Mouse (Mus musculus): ENCODE results near the gene Rabif. TPM values are rescaled to one million over a fixed set of nuclear protein-coding genes. Genes with fewer than 3 reads are reported as not detected.
A peak's percentile ranks its signal among the peaks of the same experiment; 100 is the strongest.
"Not testable (repeated sequence)": the region's sequence is repeated elsewhere in the genome, so short reads cannot be mapped to it uniquely, and the experiment has no call there.

The Rabif gene
- 38.3 and 39.1 TPM in 2 replicates for polyA plus RNA-seq (2014; fragmentation: Nextera tagmentation; extraction: Ambion mirVana)

DNA sequence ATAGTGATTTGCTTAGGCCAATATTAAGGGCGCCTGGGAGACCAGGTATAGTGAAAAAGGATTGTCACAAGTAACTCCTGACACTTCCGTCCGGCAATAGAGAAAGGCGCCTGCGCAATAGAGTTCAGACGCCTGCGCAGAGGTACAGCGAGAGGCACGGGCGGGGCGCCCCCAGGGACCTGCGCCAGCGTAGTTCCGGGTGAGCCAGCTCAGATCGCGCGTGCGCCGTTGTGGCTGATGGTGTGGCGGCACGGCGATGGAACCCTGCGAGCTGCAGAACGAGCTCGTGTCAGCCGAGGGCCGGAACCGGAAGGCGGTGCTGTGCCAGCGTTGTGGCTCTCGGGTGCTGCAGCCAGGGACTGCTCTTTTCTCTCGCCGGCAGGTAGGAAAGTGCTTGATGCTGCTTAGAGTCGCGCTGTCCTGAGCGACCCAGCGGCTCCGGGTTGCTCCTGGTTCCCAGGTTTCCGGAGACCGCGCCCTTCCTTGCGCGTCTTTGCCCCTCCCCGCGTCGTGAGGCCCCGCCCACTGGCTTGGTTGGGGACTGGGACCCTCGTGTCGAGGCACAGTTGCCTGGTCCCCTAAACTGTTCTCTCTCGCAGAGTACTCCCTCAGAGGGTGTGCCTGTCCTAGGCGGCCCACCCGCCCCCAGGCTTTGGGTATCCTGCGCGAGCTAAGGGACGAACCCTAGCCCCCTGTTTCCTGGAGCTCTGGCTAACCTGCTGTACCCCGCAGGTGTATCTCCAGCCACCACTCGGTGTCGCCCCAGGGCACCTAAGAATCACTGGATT, at the start of gene Rabif:
Gene Rabif (plus strand): TSS at position 221 of the 788 bp plus-strand sequence.
- peak; percentile 96 for ATAC-seq (ENCODE audit: insufficient number of reproducible peaks, low FRiP score, low TSS enrichment, low read depth)
- H3K4me2 ChIP-seq (ENCODE audit: low read depth, severe bottlenecking) = peak within 1 kb of the TSS; percentile 55
- H3K4me1 ChIP-seq (ENCODE audit: control insufficient read depth, insufficient read depth, low read length) = peaks cover 7% of the 10 kb centered on the region; the same call in 1 of the 2 replicates
- peak within 1 kb of the TSS; percentile 85 for H3K27ac ChIP-seq (replicated peaks; ENCODE audit: low read depth, low read length)
- no peaks in the 10 kb centered on the region for H3K9me3 ChIP-seq (ENCODE audit: control insufficient read depth, low read length)
- H3K4me3 ChIP-seq (ENCODE audit: low read depth, low read length) = peak within 1 kb of the TSS; percentile 71
- DNase-seq (ENCODE audit: low spot score) = peak; percentile 97
- peak within 1 kb of the TSS; percentile 69 for H3K9ac ChIP-seq (ENCODE audit: low read length)
- peaks cover 2% of the 10 kb centered on the region; the same call in 1 of the 2 replicates for H3K36me3 ChIP-seq (ENCODE audit: control insufficient read depth, insufficient read depth, low read length)
- under 1% methylated on average over 58 of the region's 58 CpGs for WGBS
- H3K27me3 ChIP-seq (ENCODE audit: control insufficient read depth, insufficient read depth, low read length) = no peaks in the 10 kb centered on the region

DNA sequence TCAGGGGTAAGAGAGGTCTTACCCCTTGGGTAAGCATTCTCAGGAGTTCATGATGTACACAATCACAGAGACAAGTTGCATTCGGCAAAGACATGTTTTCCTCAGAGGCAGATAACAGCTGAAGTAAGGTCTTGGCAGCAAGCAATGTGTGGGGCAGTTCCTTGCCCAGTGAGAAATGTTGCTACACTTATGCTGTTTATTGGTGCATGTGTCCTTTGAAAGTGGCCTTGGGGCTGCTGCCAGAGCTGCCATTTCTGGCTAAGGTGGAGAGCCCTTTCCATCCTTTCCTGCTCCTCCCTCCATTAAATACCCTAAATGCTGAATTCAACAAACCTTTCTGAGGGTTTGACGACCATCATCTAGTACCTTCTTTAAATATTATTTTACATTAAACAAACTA, 49.0 kb upstream of the Rabif start:
- Histone ChIP-seq H3K36me3 (ENCODE audit: control insufficient read depth, insufficient read depth, low read length) (no peaks in the 10 kb centered on the region), H3K27ac (replicated peaks; ENCODE audit: low read depth, low read length) (no peak overlapping the region), H3K9me3 (ENCODE audit: control insufficient read depth, low read length) (no peaks in the 10 kb centered on the region), H3K4me2 (ENCODE audit: low read depth, severe bottlenecking) (no peak overlapping the region), H3K4me1 (ENCODE audit: control insufficient read depth, insufficient read depth, low read length) (no peaks in the 10 kb centered on the region), H3K27me3 (ENCODE audit: control insufficient read depth, insufficient read depth, low read length) (no peaks in the 10 kb centered on the region), H3K9ac (ENCODE audit: low read length) (no peak overlapping the region), H3K4me3 (ENCODE audit: low read depth, low read length) (no peak overlapping the region)
- WGBS = 90% methylated on average over 2 of the region's 2 CpGs
- DNase-seq (ENCODE audit: low spot score) (no peak), ATAC-seq (ENCODE audit: insufficient number of reproducible peaks, low FRiP score, low TSS enrichment, low read depth) (no peak)

- ATAC-seq (ENCODE audit: insufficient number of reproducible peaks, low FRiP score, low TSS enrichment, low read depth); H3K9ac ChIP-seq (ENCODE audit: low read length); H3K4me1 ChIP-seq (ENCODE audit: control insufficient read depth, insufficient read depth, low read length); H3K4me3 ChIP-seq (ENCODE audit: low read depth, low read length); H3K36me3 ChIP-seq (ENCODE audit: control insufficient read depth, insufficient read depth, low read length); H3K4me2 ChIP-seq (ENCODE audit: low read depth, severe bottlenecking); H3K9me3 ChIP-seq (ENCODE audit: control insufficient read depth, low read length); DNase-seq (ENCODE audit: low spot score); H3K27ac ChIP-seq (replicated peaks; ENCODE audit: low read depth, low read length); H3K27me3 ChIP-seq (ENCODE audit: control insufficient read depth, insufficient read depth, low read length): not testable (repeated sequence)
- 77% methylated on average over 3 of the region's 3 CpGs for WGBS
Observed at GRCm38 (mm10) chr1:134448537-134448936, 45.9 kb upstream of the Rabif start.

- no peaks in the 10 kb centered on the region for H3K9me3 ChIP-seq (ENCODE audit: control insufficient read depth, low read length)
- no peaks in the 10 kb centered on the region for H3K36me3 ChIP-seq (ENCODE audit: control insufficient read depth, insufficient read depth, low read length)
- H3K4me1 ChIP-seq (ENCODE audit: control insufficient read depth, insufficient read depth, low read length) = no peaks in the 10 kb centered on the region
- 86% methylated on average over 4 of the region's 4 CpGs for WGBS
- H3K27me3 ChIP-seq (ENCODE audit: control insufficient read depth, insufficient read depth, low read length) = no peaks in the 10 kb centered on the region
- DNase-seq (ENCODE audit: low spot score) (no peak), ATAC-seq (ENCODE audit: insufficient number of reproducible peaks, low FRiP score, low TSS enrichment, low read depth) (no peak)
- H3K27ac ChIP-seq (replicated peaks; ENCODE audit: low read depth, low read length) = no peak overlapping the region
- H3K9ac ChIP-seq (ENCODE audit: low read length) = no peak overlapping the region
- no peak overlapping the region for H3K4me2 ChIP-seq (ENCODE audit: low read depth, severe bottlenecking)
- no peak overlapping the region for H3K4me3 ChIP-seq (ENCODE audit: low read depth, low read length)
Observed at GRCm38 (mm10) chr1:134450201-134450600, 44.2 kb upstream of the Rabif start.

- WGBS = 62% methylated on average over 3 of the region's 3 CpGs
- no peak overlapping the region for H3K27ac ChIP-seq (replicated peaks; ENCODE audit: low read depth, low read length)
- H3K4me3 ChIP-seq (ENCODE audit: low read depth, low read length) = no peak overlapping the region
- no peaks in the 10 kb centered on the region for H3K4me1 ChIP-seq (ENCODE audit: control insufficient read depth, insufficient read depth, low read length)
- no peaks in the 10 kb centered on the region for H3K27me3 ChIP-seq (ENCODE audit: control insufficient read depth, insufficient read depth, low read length)
- no peak overlapping the region for H3K9ac ChIP-seq (ENCODE audit: low read length)
- DNase-seq (ENCODE audit: low spot score) (peak; percentile 30), ATAC-seq (ENCODE audit: insufficient number of reproducible peaks, low FRiP score, low TSS enrichment, low read depth) (no peak)
- H3K9me3 ChIP-seq (ENCODE audit: control insufficient read depth, low read length) = no peaks in the 10 kb centered on the region
- no peaks in the 10 kb centered on the region for H3K36me3 ChIP-seq (ENCODE audit: control insufficient read depth, insufficient read depth, low read length)
- H3K4me2 ChIP-seq (ENCODE audit: low read depth, severe bottlenecking) = no peak overlapping the region
Observed at GRCm38 (mm10) chr1:134450986-134451385, 43.5 kb upstream of the Rabif start.

GRCm38 (mm10) chr1:134454904-134455824, 39.3 kb upstream of the Rabif start, which contains the start of gene Klhl12:
Gene Klhl12 (plus strand): TSS chr1:134455531.
- no peaks in the 10 kb centered on the region for H3K4me1 ChIP-seq (ENCODE audit: control insufficient read depth, insufficient read depth, low read length)
- DNase-seq (ENCODE audit: low spot score) (peak; percentile 99), ATAC-seq (ENCODE audit: insufficient number of reproducible peaks, low FRiP score, low TSS enrichment, low read depth) (peak; percentile 87)
- H3K9ac ChIP-seq (ENCODE audit: low read length) = peak within 1 kb of the TSS; percentile 83
- H3K27ac ChIP-seq (replicated peaks; ENCODE audit: low read depth, low read length) = no peak within 1 kb of the TSS
- 1% methylated on average over 61 of the region's 61 CpGs for WGBS
- no peaks in the 10 kb centered on the region for H3K9me3 ChIP-seq (ENCODE audit: control insufficient read depth, low read length)
- H3K4me2 ChIP-seq (ENCODE audit: low read depth, severe bottlenecking) = peak within 1 kb of the TSS; percentile 75
- no peaks in the 10 kb centered on the region for H3K27me3 ChIP-seq (ENCODE audit: control insufficient read depth, insufficient read depth, low read length)
- H3K4me3 ChIP-seq (ENCODE audit: low read depth, low read length) = peak within 1 kb of the TSS; percentile 77
- H3K36me3 ChIP-seq (ENCODE audit: control insufficient read depth, insufficient read depth, low read length) = no peaks in the 10 kb centered on the region

DNA sequence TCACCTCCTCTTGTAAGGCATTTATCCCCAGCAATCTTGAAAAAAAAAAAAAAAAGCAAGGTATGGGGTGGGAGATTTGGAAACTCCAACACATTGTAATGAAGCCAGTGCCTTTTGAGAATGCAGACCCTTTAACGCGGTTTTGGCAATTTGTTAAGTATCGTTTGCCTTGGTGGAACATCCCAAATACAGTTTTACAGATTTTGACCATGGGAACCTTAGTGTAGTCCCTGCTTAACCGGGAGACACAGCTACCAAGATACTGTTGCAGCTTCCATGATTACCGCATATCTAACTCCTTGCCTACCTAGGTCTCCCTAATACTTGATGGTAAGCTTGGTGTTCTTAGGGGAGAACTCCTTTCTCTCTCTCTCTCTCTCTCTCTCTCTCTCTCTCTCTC, 38.4 kb upstream of the Rabif start:
- Histone ChIP-seq H3K4me1 (ENCODE audit: control insufficient read depth, insufficient read depth, low read length) (no peaks in the 10 kb centered on the region), H3K27me3 (ENCODE audit: control insufficient read depth, insufficient read depth, low read length) (no peaks in the 10 kb centered on the region), H3K4me3 (ENCODE audit: low read depth, low read length) (peak overlapping the region; percentile 77), H3K4me2 (ENCODE audit: low read depth, severe bottlenecking) (peak overlapping the region; percentile 75), H3K9ac (ENCODE audit: low read length) (peak overlapping the region; percentile 83), H3K9me3 (ENCODE audit: control insufficient read depth, low read length) (no peaks in the 10 kb centered on the region), H3K36me3 (ENCODE audit: control insufficient read depth, insufficient read depth, low read length) (no peaks in the 10 kb centered on the region), H3K27ac (replicated peaks; ENCODE audit: low read depth, low read length) (no peak overlapping the region)
- WGBS = 20% methylated on average over 5 of the region's 5 CpGs
- DNase-seq (ENCODE audit: low spot score) = no peak
- ATAC-seq (ENCODE audit: insufficient number of reproducible peaks, low FRiP score, low TSS enrichment, low read depth) = no peak

GRCm38 (mm10) chr1:134458139-134458727, 36.2 kb upstream of the Rabif start:
- H3K4me1 ChIP-seq (ENCODE audit: control insufficient read depth, insufficient read depth, low read length) = no peaks in the 10 kb centered on the region
- no peak overlapping the region for H3K4me3 ChIP-seq (ENCODE audit: low read depth, low read length)
- H3K27ac ChIP-seq (replicated peaks; ENCODE audit: low read depth, low read length) = no peak overlapping the region
- DNase-seq (ENCODE audit: low spot score) (no peak), ATAC-seq (ENCODE audit: insufficient number of reproducible peaks, low FRiP score, low TSS enrichment, low read depth) (no peak)
- no peaks in the 10 kb centered on the region for H3K27me3 ChIP-seq (ENCODE audit: control insufficient read depth, insufficient read depth, low read length)
- WGBS = 94% methylated on average over 7 of the region's 7 CpGs
- H3K9ac ChIP-seq (ENCODE audit: low read length) = no peak overlapping the region
- H3K36me3 ChIP-seq (ENCODE audit: control insufficient read depth, insufficient read depth, low read length) = no peaks in the 10 kb centered on the region
- H3K4me2 ChIP-seq (ENCODE audit: low read depth, severe bottlenecking) = no peak overlapping the region
- no peaks in the 10 kb centered on the region for H3K9me3 ChIP-seq (ENCODE audit: control insufficient read depth, low read length)

Data from limb, embryonic 11.5 days (tissue).